Mouse (Mus musculus): Measurements from ENCODE around the gene Cd109. TPM values are rescaled to one million over a fixed set of nuclear protein-coding genes. Genes with fewer than 3 reads are reported as not detected.
A peak's percentile ranks its signal among the peaks of the same experiment; 100 is the strongest.

The Cd109 gene
- polyA plus RNA-seq, 1 experiment from 2014 or later, result 1.8 TPM

GRCm38 (mm10) chr9:78700691-78701090 lies 85.3 kb downstream of the Cd109 start:
- Histone ChIP-seq H3K4me1 (ENCODE audit: control insufficient read depth, insufficient read depth, low read length) (no peaks in the 10 kb centered on the region), H3K27ac (replicated peaks; ENCODE audit: low read depth, low read length) (no peak overlapping the region), H3K27me3 (ENCODE audit: control insufficient read depth, insufficient read depth, low read length) (no peaks in the 10 kb centered on the region), H3K9ac (replicated peaks; ENCODE audit: low read length) (no peak overlapping the region), H3K4me3 (replicated peaks; ENCODE audit: low read depth, low read length) (no peak overlapping the region), H3K9me3 (ENCODE audit: control insufficient read depth, low read length) (no peaks in the 10 kb centered on the region), H3K4me2 (ENCODE audit: low read length) (no peak overlapping the region), H3K36me3 (ENCODE audit: control insufficient read depth, insufficient read depth, low read length) (no peaks in the 10 kb centered on the region)
- WGBS, result 0% methylated on average over 1 of the region's 1 CpGs
- peak; percentile 78 for DNase-seq
- no peak for ATAC-seq (ENCODE audit: low FRiP score, low TSS enrichment)

- no peak overlapping the region for H3K27ac ChIP-seq (replicated peaks; ENCODE audit: low read depth, low read length)
- 90% methylated on average over 12 of the region's 12 CpGs for WGBS
- H3K36me3 ChIP-seq (ENCODE audit: control insufficient read depth, insufficient read depth, low read length), result no peaks in the 10 kb centered on the region
- H3K4me3 ChIP-seq (replicated peaks; ENCODE audit: low read depth, low read length), result no peak overlapping the region
- ATAC-seq (ENCODE audit: low FRiP score, low TSS enrichment) (no peak), DNase-seq (no peak)
- H3K4me1 ChIP-seq (ENCODE audit: control insufficient read depth, insufficient read depth, low read length), result no peaks in the 10 kb centered on the region
- H3K9me3 ChIP-seq (ENCODE audit: control insufficient read depth, low read length), result 0 out of 2 replicates have a peak, but pooled peaks cover 4% of the 10 kb centered on the region
- H3K4me2 ChIP-seq (ENCODE audit: low read length), result no peak overlapping the region
- no peak overlapping the region for H3K9ac ChIP-seq (replicated peaks; ENCODE audit: low read length)
- no peaks in the 10 kb centered on the region for H3K27me3 ChIP-seq (ENCODE audit: control insufficient read depth, insufficient read depth, low read length)
Measured at GRCm38 (mm10) chr9:78702509-78703239, 87.3 kb downstream of the Cd109 start.

- Histone ChIP-seq H3K4me3 (replicated peaks; ENCODE audit: low read depth, low read length) (no peak overlapping the region), H3K4me1 (ENCODE audit: control insufficient read depth, insufficient read depth, low read length) (no peaks in the 10 kb centered on the region), H3K9ac (replicated peaks; ENCODE audit: low read length) (no peak overlapping the region), H3K27ac (replicated peaks; ENCODE audit: low read depth, low read length) (no peak overlapping the region), H3K9me3 (ENCODE audit: control insufficient read depth, low read length) (no peaks in the 10 kb centered on the region), H3K36me3 (ENCODE audit: control insufficient read depth, insufficient read depth, low read length) (no peaks in the 10 kb centered on the region), H3K4me2 (ENCODE audit: low read length) (no peak overlapping the region), H3K27me3 (ENCODE audit: control insufficient read depth, insufficient read depth, low read length) (no peaks in the 10 kb centered on the region)
- DNase-seq (peak; percentile 3), ATAC-seq (ENCODE audit: low FRiP score, low TSS enrichment) (no peak)
- 81% methylated on average over 6 of the region's 6 CpGs for WGBS
Measured at GRCm38 (mm10) chr9:78720888-78721798, 105.8 kb downstream of the Cd109 start.

DNA sequence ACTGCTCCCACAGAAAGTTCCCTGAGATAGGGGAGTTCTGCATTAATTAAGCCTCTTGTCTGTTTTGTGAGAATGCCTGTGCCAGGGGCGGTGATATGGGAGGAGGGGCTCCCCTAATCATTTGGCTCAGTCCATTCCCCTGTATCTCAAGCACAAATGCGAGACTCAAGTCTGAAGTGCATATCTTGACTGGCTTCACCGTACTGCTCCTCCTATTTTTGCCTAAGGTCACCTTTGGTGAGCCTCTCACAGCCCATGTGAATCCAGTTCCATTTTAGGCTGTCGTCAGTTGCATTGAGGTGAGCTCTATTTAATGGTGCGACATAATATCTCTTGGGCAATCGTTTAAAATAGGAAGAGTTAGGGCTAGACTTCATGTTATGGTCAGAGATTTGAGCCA lies 116.6 kb downstream of the Cd109 start:
- H3K9me3 ChIP-seq (ENCODE audit: control insufficient read depth, low read length), result no peaks in the 10 kb centered on the region
- H3K4me2 ChIP-seq (ENCODE audit: low read length), result no peak overlapping the region
- H3K27ac ChIP-seq (replicated peaks; ENCODE audit: low read depth, low read length), result no peak overlapping the region
- H3K36me3 ChIP-seq (ENCODE audit: control insufficient read depth, insufficient read depth, low read length), result no peaks in the 10 kb centered on the region
- no peak overlapping the region for H3K4me3 ChIP-seq (replicated peaks; ENCODE audit: low read depth, low read length)
- no peak for DNase-seq
- H3K27me3 ChIP-seq (ENCODE audit: control insufficient read depth, insufficient read depth, low read length), result no peaks in the 10 kb centered on the region
- H3K4me1 ChIP-seq (ENCODE audit: control insufficient read depth, insufficient read depth, low read length), result no peaks in the 10 kb centered on the region
- H3K9ac ChIP-seq (replicated peaks; ENCODE audit: low read length), result no peak overlapping the region
- WGBS, result 67% methylated on average over 6 of the region's 6 CpGs
- no peak for ATAC-seq (ENCODE audit: low FRiP score, low TSS enrichment)

DNA sequence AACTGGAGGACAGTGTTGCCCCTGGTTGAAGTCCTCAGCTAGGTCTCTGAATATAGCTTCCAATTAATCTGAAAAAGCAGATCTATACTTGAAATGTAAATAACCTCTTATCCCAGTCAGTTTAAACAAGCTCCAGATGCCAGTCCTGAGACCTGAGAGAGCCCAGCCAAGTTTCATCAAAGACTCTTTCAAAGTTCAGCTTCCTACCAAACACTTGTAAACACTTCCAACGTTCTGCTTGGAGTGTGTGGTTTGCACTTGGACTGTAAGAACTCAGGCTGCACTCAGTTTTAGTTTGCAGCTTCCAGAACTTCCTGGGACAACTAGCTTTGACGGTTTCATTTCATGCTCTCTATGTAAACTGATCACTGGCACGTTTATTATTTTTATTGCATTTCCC lies 120.2 kb downstream of the Cd109 start:
- no peak for ATAC-seq (ENCODE audit: low FRiP score, low TSS enrichment)
- no peaks in the 10 kb centered on the region for H3K27me3 ChIP-seq (ENCODE audit: control insufficient read depth, insufficient read depth, low read length)
- no peaks in the 10 kb centered on the region for H3K9me3 ChIP-seq (ENCODE audit: control insufficient read depth, low read length)
- WGBS, result 80% methylated on average over 3 of the region's 3 CpGs
- no peak overlapping the region for H3K4me3 ChIP-seq (replicated peaks; ENCODE audit: low read depth, low read length)
- no peak overlapping the region for H3K9ac ChIP-seq (replicated peaks; ENCODE audit: low read length)
- H3K4me1 ChIP-seq (ENCODE audit: control insufficient read depth, insufficient read depth, low read length), result no peaks in the 10 kb centered on the region
- H3K4me2 ChIP-seq (ENCODE audit: low read length), result no peak overlapping the region
- no peaks in the 10 kb centered on the region for H3K36me3 ChIP-seq (ENCODE audit: control insufficient read depth, insufficient read depth, low read length)
- H3K27ac ChIP-seq (replicated peaks; ENCODE audit: low read depth, low read length), result no peak overlapping the region
- DNase-seq, result no peak

DNA sequence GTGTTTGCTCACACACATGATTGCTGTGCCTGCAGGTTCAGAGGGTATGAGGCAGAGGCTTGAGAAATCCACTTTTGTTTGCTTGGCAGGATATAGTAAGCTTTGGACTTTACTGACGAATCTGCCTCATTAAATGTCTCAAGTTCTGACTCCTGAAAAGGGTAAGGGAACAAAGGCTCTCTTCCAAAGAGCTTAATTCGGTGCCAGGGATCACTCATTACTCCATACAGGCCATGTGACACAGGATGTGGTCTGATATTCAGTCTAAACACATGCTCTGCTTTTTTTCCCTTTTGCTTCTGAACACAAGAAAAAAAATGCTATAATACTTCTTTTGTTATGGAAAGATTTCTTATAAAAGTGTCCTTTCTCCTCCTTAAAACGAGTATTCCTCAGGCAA lies 126.7 kb downstream of the Cd109 start:
- 51% methylated on average over 3 of the region's 3 CpGs for WGBS
- H3K27me3 ChIP-seq (ENCODE audit: control insufficient read depth, insufficient read depth, low read length), result no peaks in the 10 kb centered on the region
- no peak for DNase-seq
- ATAC-seq (ENCODE audit: low FRiP score, low TSS enrichment), result no peak
- no peaks in the 10 kb centered on the region for H3K9me3 ChIP-seq (ENCODE audit: control insufficient read depth, low read length)
- no peaks in the 10 kb centered on the region for H3K4me1 ChIP-seq (ENCODE audit: control insufficient read depth, insufficient read depth, low read length)
- H3K9ac ChIP-seq (replicated peaks; ENCODE audit: low read length), result no peak overlapping the region
- no peaks in the 10 kb centered on the region for H3K36me3 ChIP-seq (ENCODE audit: control insufficient read depth, insufficient read depth, low read length)
- no peak overlapping the region for H3K27ac ChIP-seq (replicated peaks; ENCODE audit: low read depth, low read length)
- H3K4me2 ChIP-seq (ENCODE audit: low read length), result no peak overlapping the region
- no peak overlapping the region for H3K4me3 ChIP-seq (replicated peaks; ENCODE audit: low read depth, low read length)

- Histone ChIP-seq H3K9ac (replicated peaks; ENCODE audit: low read length) (no peak overlapping the region), H3K27ac (replicated peaks; ENCODE audit: low read depth, low read length) (no peak overlapping the region), H3K4me3 (replicated peaks; ENCODE audit: low read depth, low read length) (no peak overlapping the region), H3K36me3 (ENCODE audit: control insufficient read depth, insufficient read depth, low read length) (no peaks in the 10 kb centered on the region), H3K4me2 (ENCODE audit: low read length) (no peak overlapping the region), H3K9me3 (ENCODE audit: control insufficient read depth, low read length) (no peaks in the 10 kb centered on the region), H3K27me3 (ENCODE audit: control insufficient read depth, insufficient read depth, low read length) (no peaks in the 10 kb centered on the region), H3K4me1 (ENCODE audit: control insufficient read depth, insufficient read depth, low read length) (no peaks in the 10 kb centered on the region)
- ATAC-seq (ENCODE audit: low FRiP score, low TSS enrichment), result no peak
- 89% methylated on average over 3 of the region's 3 CpGs for WGBS
- DNase-seq, result no peak
Measured at GRCm38 (mm10) chr9:78750246-78750645, 134.9 kb downstream of the Cd109 start.
